Comparison of ENCODE assay signal across 27 mouse cellular contexts in genomic region chr6:37396127-37396526, GRCm38 (mm10). TPM values are rescaled to one million over a fixed set of nuclear protein-coding genes. Genes with fewer than 3 reads are reported as not detected.
A peak's percentile ranks its signal among the peaks of the same experiment; 100 is the strongest.
DNase-seq lines count a peak whose midpoint lies in the region; ATAC-seq and TF ChIP-seq lines count a peak whose summit lies in the region.
"Had no signal": no experiment of that assay in that cellular context is flagged by ENCODE, and none has a peak within 500 bp of the region (broad histone marks: within the 10 kb centered on the region; RNA-seq: fewer than 3 reads in every experiment).

No protein-coding gene starts in this region.

- no peak overlapping the region for H3K4me3 ChIP-seq in heart, embryonic 13.5 days
- H3K4me3 ChIP-seq in bone marrow, adult 2 months (replicated peaks; ENCODE audit: control insufficient read depth, low read depth, low read length) = no peak overlapping the region
- H3K4me3 ChIP-seq: embryonic facial prominence, embryonic 12.5 days; embryonic facial prominence, embryonic 15.5 days; gastrocnemius, adult 2 months; heart, adult 2 months; heart, embryonic 15.5 days; hindbrain, embryonic 10.5 days; hindbrain, embryonic 13.5 days; intestine, embryonic 15.5 days had no signal

- 73% methylated on average over 4 of the region's 4 CpGs for WGBS in heart, embryonic 13.5 days
- 51% methylated on average over 4 of the region's 4 CpGs for WGBS in bone marrow, adult 2 months

- no peaks in the 10 kb centered on the region for H3K27me3 ChIP-seq in heart, embryonic 13.5 days (replicated peaks)
- H3K27me3 ChIP-seq: embryonic facial prominence, embryonic 12.5 days; embryonic facial prominence, embryonic 15.5 days; heart, embryonic 15.5 days; hindbrain, embryonic 13.5 days; intestine, embryonic 15.5 days had no signal

- no peak overlapping the region for H3K4me2 ChIP-seq in heart, embryonic 13.5 days
- H3K4me2 ChIP-seq: embryonic facial prominence, embryonic 12.5 days; embryonic facial prominence, embryonic 15.5 days; heart, embryonic 15.5 days; hindbrain, embryonic 13.5 days; intestine, embryonic 15.5 days had no signal

- peaks cover 100% of the 10 kb centered on the region for H3K4me1 ChIP-seq in heart, embryonic 13.5 days
- peaks cover 5% of the 10 kb centered on the region; the same call in 1 of the 2 replicates for H3K4me1 ChIP-seq in bone marrow, adult 2 months (ENCODE audit: control insufficient read depth, insufficient read depth, low read length)
- H3K4me1 ChIP-seq: hindbrain, embryonic 13.5 days had no signal

- no peak for DNase-seq in heart, adult 9 months (ENCODE audit: low spot score in 2 of 2)
- DNase-seq in embryo, embryonic 9.5 days (ENCODE audit: extremely low spot score) = no peak
- DNase-seq: adrenal gland, adult 8-10 months; adrenal gland, postnatal 25 days; cerebellum, adult 18-20 months; cerebellum, adult 9-10 months; cerebellum, postnatal 14 days; forebrain, postnatal 0 days; gastrocnemius, adult 2 months; gastrocnemius, postnatal 14 days; heart, adult 2 months; heart, postnatal 10 days; heart, postnatal 36 days had no signal

- H3K9ac ChIP-seq in heart, embryonic 13.5 days = no peak overlapping the region
- H3K9ac ChIP-seq: embryonic facial prominence, embryonic 12.5 days; embryonic facial prominence, embryonic 15.5 days; forebrain, postnatal 0 days; heart, embryonic 15.5 days; hindbrain, embryonic 13.5 days; intestine, embryonic 15.5 days had no signal

- ATAC-seq in heart, embryonic 13.5 days (ENCODE audit: extremely low read depth, insufficient number of reproducible peaks, low FRiP score, low TSS enrichment) = no peak
- peak; percentile 56; the same call in 1 of the 2 replicates for ATAC-seq in granulocyte monocyte progenitor cell, adult 5-6 weeks (replicated peaks; ENCODE audit: poor library complexity, severe bottlenecking)
- 0 out of 2 replicates have a peak, but pooled peaks have one; percentile 23 for ATAC-seq in neutrophil, adult 5-6 weeks (ENCODE audit: extremely low read depth, insufficient number of reproducible peaks, low FRiP score, poor library complexity, severe bottlenecking)
- ATAC-seq: CD4-positive, CD25-positive, alpha-beta regulatory T cell, adult 4 months; forebrain, embryonic 14.5 days; forebrain, postnatal 0 days; hindbrain, embryonic 16.5 days; intestine, embryonic 15.5 days had no signal

- peaks cover 11% of the 10 kb centered on the region for H3K36me3 ChIP-seq in heart, embryonic 13.5 days
- H3K36me3 ChIP-seq: embryonic facial prominence, embryonic 15.5 days; heart, embryonic 15.5 days; hindbrain, embryonic 10.5 days; hindbrain, embryonic 13.5 days; intestine, embryonic 15.5 days had no signal

- no peak for TF ChIP-seq POLR2A in bone marrow, adult 2 months (IDR thresholded peaks at IDR 0.05; ENCODE audit: borderline replicate concordance, control insufficient read depth, low read depth, low read length)

- H3K9me3 ChIP-seq in heart, embryonic 13.5 days = no peaks in the 10 kb centered on the region
- H3K9me3 ChIP-seq: embryonic facial prominence, embryonic 12.5 days; embryonic facial prominence, embryonic 15.5 days; heart, embryonic 15.5 days; hindbrain, embryonic 10.5 days; hindbrain, embryonic 13.5 days; intestine, embryonic 15.5 days had no signal

- peak overlapping the region; percentile 51 for H3K27ac ChIP-seq in heart, embryonic 13.5 days (replicated peaks)
- peak overlapping the region; percentile 4; the same call in 1 of the 2 replicates for H3K27ac ChIP-seq in bone marrow, adult 2 months (ENCODE audit: control insufficient read depth, insufficient read depth, low read depth, low read length, poor library complexity)
- H3K27ac ChIP-seq: embryonic facial prominence, embryonic 12.5 days; embryonic facial prominence, embryonic 15.5 days; gastrocnemius, adult 2 months; heart, adult 2 months; heart, embryonic 15.5 days; hindbrain, embryonic 10.5 days; hindbrain, embryonic 13.5 days; intestine, embryonic 15.5 days had no signal

- TF ChIP-seq CTCF in bone marrow, adult 2 months (IDR thresholded peaks at IDR 0.05; ENCODE audit: control insufficient read depth, insufficient read depth, low read length) = no peak

RNA-seq across cellular contexts. Expression of gene Creb3l2, which starts 45.8 kb away (rescaled TPM):
- 29.9 and 30.1 TPM in 2 replicates for polyA plus RNA-seq in heart, embryonic 13.5 days (2015; fragmentation: Nextera tagmentation; extraction: Ambion mirVana)
- polyA plus RNA-seq in bone marrow, adult 2 months (2011; ENCODE audit: insufficient read depth, insufficient read length, low replicate concordance, missing spikeins) = 3.2 and 8.2 TPM in 2 replicates
- total RNA-seq in granulocyte monocyte progenitor cell, adult 5-6 weeks (2014; fragmentation: Nextera tagmentation) = 12.1 and 12.4 TPM in 2 replicates
- 3.9 and 4.2 TPM in 2 replicates for total RNA-seq in granulocyte monocyte progenitor cell, adult 5-6 weeks (2017)
- total RNA-seq in neutrophil, adult 5-6 weeks (2017) = 2.0 and 2.3 TPM in 2 replicates
- total RNA-seq: MEL had no signal
